Mouse (Mus musculus) lung, embryonic 14.5 days (tissue): Measurements from ENCODE around the gene Lrrc47. TPM values are rescaled to one million over a fixed set of nuclear protein-coding genes. Genes with fewer than 3 reads are reported as not detected.
A peak's percentile ranks its signal among the peaks of the same experiment; 100 is the strongest.

Experiments
- ATAC-seq: fragments of 200-750 bp; cut with Nextera tagmentation; 2 replicates; pipeline ENCODE4 v1.8.0; 2017; ENCODE audit warnings: mild to moderate bottlenecking, moderate TSS enrichment, moderate library complexity; ENCODE audit not compliant: insufficient read depth
- DNase-seq: peaks from one replicate; pipeline ENCODE4 v3.0.0-alpha.2; 2015
- H3K27ac ChIP-seq: fragments of 300-500 bp; sonication (generic); 2 replicates; pipeline ENCODE4 v1.5.1; 2014; ENCODE audit warnings: low read depth, mild to moderate bottlenecking, moderate library complexity
- H3K27me3 ChIP-seq: fragments of 300-500 bp; sonication (generic); 2 replicates; pipeline ENCODE4 v1.6.1; 2014; ENCODE audit warnings: low read length, control low read depth; ENCODE audit not compliant: insufficient read depth
- H3K36me3 ChIP-seq: fragments of 300-500 bp; sonication (generic); 2 replicates; pipeline ENCODE4 v1.6.1; 2014; ENCODE audit warnings: control low read depth; ENCODE audit not compliant: insufficient read depth
- H3K4me1 ChIP-seq: fragments of 300-500 bp; sonication (generic); 2 replicates; pipeline ENCODE4 v1.6.1; 2014; ENCODE audit warnings: antibody characterized with exemption, control low read depth; ENCODE audit not compliant: insufficient read depth
- H3K4me2 ChIP-seq: fragments of 300-500 bp; sonication (generic); 2 replicates; pipeline ENCODE4 v1.6.1; 2014; ENCODE audit warnings: mild to moderate bottlenecking
- H3K4me3 ChIP-seq: fragments of 300-500 bp; sonication (generic); 2 replicates; pipeline ENCODE4 v1.5.1; 2014; ENCODE audit warnings: low read depth, low read length
- H3K9ac ChIP-seq: fragments of 300-500 bp; sonication (generic); 2 replicates; pipeline ENCODE4 v1.6.1; 2014
- H3K9me3 ChIP-seq: fragments of 300-500 bp; sonication (generic); 2 replicates; pipeline ENCODE4 v1.6.1; 2016; ENCODE audit warnings: low read depth, low read length, control low read depth
- CTCF ChIP-seq: IDR thresholded peaks from 2 replicates; pipeline ENCODE4 v1.5.1; 2016; ENCODE audit warnings: antibody characterized with exemption, low read depth
- whole genome bisulfite sequencing: fragments of 180-500 bp; shearing (Covaris S2); extraction: QIAGEN DNeasy Blood & Tissue Kit; methylation state at CpG from one replicate; pipeline ENCODE4 v1.1.7; 2014; 5-methylcytosine and 5-hydroxymethylcytosine counted together
- polyA plus RNA-seq: library from polyadenylated mRNA; unstranded; fragments of >200 nt; fragmentation: Nextera tagmentation; extraction: Ambion mirVana; gene quantifications from 2 replicates; pipeline ENCODE4 v1.2.1, GENCODE M21; 2014

Gene Lrrc47
- polyA plus RNA-seq, 1 experiment from 2014 or later: 13.6 TPM

DNA sequence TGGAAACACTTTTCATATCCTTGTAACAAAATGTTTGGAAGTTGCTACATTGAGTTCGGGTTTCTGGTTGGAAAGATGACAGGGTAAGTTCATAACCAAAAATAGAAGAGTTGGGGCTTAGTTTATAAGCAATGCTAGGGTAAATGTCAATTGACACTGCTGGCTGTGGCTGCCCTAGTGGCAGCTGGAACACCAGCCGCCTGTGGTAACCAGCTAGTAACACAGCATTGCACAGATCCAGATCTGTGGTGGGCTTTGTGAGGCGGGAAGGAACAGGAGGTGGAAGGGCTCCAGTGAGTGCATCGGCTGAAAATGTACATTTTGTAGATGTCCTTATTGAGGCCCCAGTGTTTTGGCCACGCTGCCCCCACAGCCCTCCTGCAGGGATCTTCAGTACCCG lies 35.8 kb upstream of the Lrrc47 start:
- no peak for DNase-seq
- Histone ChIP-seq H3K36me3 (peaks cover 24% of the 10 kb centered on the region), H3K9me3 (no peaks in the 10 kb centered on the region), H3K4me2 (peak overlapping the region; percentile 73), H3K27me3 (no peaks in the 10 kb centered on the region), H3K4me3 (peak overlapping the region; percentile 72), H3K4me1 (peaks cover 4% of the 10 kb centered on the region), H3K9ac (peak overlapping the region; percentile 66), H3K27ac (no peak overlapping the region)
- ATAC-seq: no peak
- TF ChIP-seq CTCF: peak; percentile 15; the same call in 1 of the 2 replicates
- 36% methylated on average over 6 of the region's 6 CpGs for WGBS

DNA sequence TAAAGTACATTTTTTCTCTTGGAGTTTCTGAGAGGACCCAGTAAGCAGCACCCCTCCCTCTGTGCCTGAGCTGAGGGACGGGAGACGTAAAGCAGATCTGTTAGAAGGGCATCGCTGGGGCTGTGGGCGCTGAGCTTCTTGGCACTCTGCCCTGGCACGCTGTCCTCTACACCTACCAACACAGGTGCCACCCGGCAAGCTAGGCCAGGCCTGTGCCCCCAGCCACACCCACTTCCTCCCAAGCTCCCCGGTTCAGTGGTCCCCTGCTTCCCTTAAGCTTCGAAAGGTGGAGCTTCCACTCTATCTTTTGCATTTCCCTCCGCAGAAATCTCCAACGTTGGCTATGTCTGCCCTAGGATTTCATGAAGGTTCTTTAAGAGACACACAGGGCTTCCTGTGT lies 32.3 kb upstream of the Lrrc47 start:
- Histone ChIP-seq H3K4me1 (peaks cover 4% of the 10 kb centered on the region), H3K36me3 (peaks cover 49% of the 10 kb centered on the region), H3K4me3 (no peak overlapping the region), H3K27me3 (no peaks in the 10 kb centered on the region), H3K9ac (no peak overlapping the region), H3K27ac (no peak overlapping the region), H3K9me3 (no peaks in the 10 kb centered on the region), H3K4me2 (no peak overlapping the region)
- TF ChIP-seq CTCF: no peak
- ATAC-seq (no peak), DNase-seq (no peak)
- WGBS: 86% methylated on average over 10 of the region's 10 CpGs

DNA sequence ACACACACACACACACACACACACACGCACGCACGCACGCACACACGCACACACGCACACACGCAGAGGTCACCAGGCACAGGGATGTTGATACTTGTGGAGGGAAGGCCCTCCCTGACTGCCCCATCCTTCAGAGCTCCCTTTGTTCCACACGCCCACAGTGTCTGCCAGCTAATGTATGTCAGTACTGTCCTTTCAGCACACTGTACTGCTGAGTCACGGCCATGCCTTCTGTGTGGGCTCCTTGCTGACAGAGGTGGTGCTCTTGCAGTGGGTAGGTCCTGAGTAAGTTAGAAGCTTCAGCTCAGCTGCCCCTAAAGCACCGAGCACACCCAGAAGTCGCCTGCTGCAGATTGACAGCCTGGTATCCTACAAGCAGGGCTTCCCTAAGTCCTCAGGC lies 31.1 kb upstream of the Lrrc47 start:
- Histone ChIP-seq H3K4me2 (no peak overlapping the region), H3K27me3 (no peaks in the 10 kb centered on the region), H3K9ac (no peak overlapping the region), H3K4me1 (peaks cover 4% of the 10 kb centered on the region), H3K4me3 (no peak overlapping the region), H3K36me3 (peaks cover 62% of the 10 kb centered on the region), H3K9me3 (no peaks in the 10 kb centered on the region), H3K27ac (no peak overlapping the region)
- no peak for TF ChIP-seq CTCF
- ATAC-seq: no peak
- WGBS: 95% methylated on average over 11 of the region's 11 CpGs
- no peak for DNase-seq

DNA sequence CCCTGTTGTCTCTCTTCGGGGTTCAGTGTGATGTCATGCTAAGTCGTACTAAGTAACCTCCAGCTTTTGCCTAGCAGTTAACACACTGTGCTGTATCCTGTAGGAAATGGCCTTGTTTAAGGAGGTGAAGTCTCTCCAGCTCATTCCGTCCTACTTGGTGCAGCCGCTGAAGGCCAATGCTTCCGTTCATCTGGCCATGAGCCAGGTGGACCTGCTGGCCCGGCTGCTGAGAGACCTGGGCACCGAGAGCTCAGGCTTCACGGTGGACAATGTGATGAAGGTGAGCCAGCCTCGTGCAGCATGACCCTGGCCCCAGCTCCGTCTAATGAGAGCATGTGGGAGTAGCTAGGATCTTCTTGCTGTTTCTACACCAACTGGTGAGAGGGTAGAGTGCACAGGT lies 18.8 kb upstream of the Lrrc47 start:
- Histone ChIP-seq H3K4me3 (no peak overlapping the region), H3K9me3 (no peaks in the 10 kb centered on the region), H3K27me3 (no peaks in the 10 kb centered on the region), H3K27ac (no peak overlapping the region), H3K9ac (no peak overlapping the region), H3K4me1 (no peaks in the 10 kb centered on the region), H3K36me3 (peaks cover 89% of the 10 kb centered on the region), H3K4me2 (no peak overlapping the region)
- 82% methylated on average over 10 of the region's 10 CpGs for WGBS
- no peak for TF ChIP-seq CTCF
- ATAC-seq (no peak), DNase-seq (no peak)

DNA sequence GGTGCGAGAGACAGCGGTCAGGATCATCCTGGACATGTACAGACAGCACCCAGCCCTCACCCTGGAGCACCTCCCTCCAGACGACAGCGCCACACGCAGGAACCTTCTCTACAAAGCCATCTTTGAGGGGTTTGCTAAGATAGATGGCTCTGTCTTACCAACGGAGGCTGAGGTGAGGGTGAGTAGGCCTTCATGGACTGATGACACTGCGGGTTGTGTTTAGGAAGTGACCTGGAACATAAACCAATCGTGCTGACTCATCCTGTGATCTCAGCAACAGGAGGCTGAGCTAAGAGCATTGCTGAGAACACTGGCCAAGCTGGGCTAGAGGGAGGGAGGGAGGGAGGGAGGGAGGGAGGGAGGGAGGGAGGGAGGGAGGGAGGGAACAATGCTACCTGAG lies 18.0 kb upstream of the Lrrc47 start:
- no peak overlapping the region for H3K27ac ChIP-seq
- no peak for TF ChIP-seq CTCF
- no peak overlapping the region for H3K4me2 ChIP-seq
- no peak overlapping the region for H3K9ac ChIP-seq
- ATAC-seq (no peak), DNase-seq (no peak)
- 89% methylated on average over 8 of the region's 8 CpGs for WGBS
- H3K36me3 ChIP-seq: peaks cover 89% of the 10 kb centered on the region
- no peaks in the 10 kb centered on the region for H3K4me1 ChIP-seq
- no peaks in the 10 kb centered on the region for H3K27me3 ChIP-seq
- H3K9me3 ChIP-seq: no peaks in the 10 kb centered on the region
- no peak overlapping the region for H3K4me3 ChIP-seq

DNA sequence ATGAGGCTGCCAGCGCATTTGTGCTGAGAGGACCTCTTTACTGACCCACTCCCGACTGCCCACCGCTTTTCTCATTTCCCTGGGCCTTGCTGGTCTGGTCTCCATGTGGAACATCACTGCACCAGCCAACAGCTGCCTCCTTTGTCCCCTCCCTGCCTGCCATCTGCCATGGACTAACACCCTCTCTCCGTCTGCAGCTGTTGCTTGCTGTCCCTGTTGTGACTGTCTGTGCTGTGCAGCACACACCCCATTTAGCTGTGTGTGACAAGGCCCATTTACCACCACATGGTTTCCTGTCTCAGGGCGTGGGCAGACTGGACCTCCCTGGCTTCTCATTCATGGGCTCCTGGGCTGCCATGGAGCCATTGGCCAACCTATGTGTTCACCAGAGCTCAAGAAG lies 6.0 kb upstream of the Lrrc47 start:
- H3K9ac ChIP-seq: no peak overlapping the region
- no peak overlapping the region for H3K4me3 ChIP-seq
- H3K27me3 ChIP-seq: no peaks in the 10 kb centered on the region
- DNase-seq (no peak), ATAC-seq (no peak)
- no peak overlapping the region for H3K4me2 ChIP-seq
- peaks cover 37% of the 10 kb centered on the region for H3K36me3 ChIP-seq
- WGBS: 86% methylated on average over 5 of the region's 5 CpGs
- no peak overlapping the region for H3K27ac ChIP-seq
- H3K4me1 ChIP-seq: no peaks in the 10 kb centered on the region
- no peak for TF ChIP-seq CTCF
- H3K9me3 ChIP-seq: no peaks in the 10 kb centered on the region

DNA sequence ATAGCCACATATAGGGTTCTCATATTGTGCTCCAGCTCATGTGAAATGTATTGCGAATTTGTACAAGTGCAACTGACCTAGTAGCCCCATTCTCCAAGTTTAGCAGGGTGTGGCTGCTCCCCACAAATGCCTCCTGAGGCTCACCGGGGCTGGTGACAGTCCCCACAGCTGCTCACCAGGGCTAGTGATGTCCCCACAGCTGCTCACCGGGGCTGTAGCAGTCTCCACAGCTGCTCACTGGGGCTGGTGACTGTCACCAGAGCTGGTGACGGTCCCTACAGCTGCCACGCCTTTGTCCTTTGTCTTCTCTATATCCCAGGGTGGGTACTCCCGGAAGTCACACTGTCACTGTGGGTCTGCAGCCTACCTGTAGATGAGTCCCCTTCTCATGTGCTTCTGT lies 5.3 kb upstream of the Lrrc47 start:
- no peaks in the 10 kb centered on the region for H3K9me3 ChIP-seq
- H3K36me3 ChIP-seq: peaks cover 37% of the 10 kb centered on the region
- H3K4me3 ChIP-seq: no peak overlapping the region
- H3K4me1 ChIP-seq: no peaks in the 10 kb centered on the region
- ATAC-seq (no peak), DNase-seq (no peak)
- WGBS: 93% methylated on average over 6 of the region's 6 CpGs
- no peak overlapping the region for H3K4me2 ChIP-seq
- no peak overlapping the region for H3K9ac ChIP-seq
- no peak for TF ChIP-seq CTCF
- H3K27ac ChIP-seq: no peak overlapping the region
- H3K27me3 ChIP-seq: no peaks in the 10 kb centered on the region

DNA sequence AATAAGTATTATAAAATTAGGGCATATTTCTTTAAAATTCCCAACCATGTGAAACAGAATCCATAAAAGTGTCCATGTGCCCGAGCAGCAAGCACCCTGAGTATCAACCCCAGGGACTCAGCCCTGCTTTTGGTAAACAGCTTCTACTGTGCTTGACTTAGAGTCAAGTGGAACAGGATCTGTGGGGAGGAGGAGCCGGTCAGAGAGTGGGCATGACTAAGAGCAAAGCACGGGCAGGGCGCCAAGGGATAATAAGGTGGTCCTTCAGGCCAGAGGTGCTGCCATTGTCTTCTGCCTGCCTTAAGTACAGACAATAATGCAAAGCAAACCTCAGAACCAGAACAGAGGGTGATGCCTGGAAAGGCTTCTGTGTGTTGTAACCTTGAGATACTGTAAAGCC lies 3.8 kb upstream of the Lrrc47 start:
- Histone ChIP-seq H3K27ac (no peak overlapping the region), H3K9ac (no peak overlapping the region), H3K4me3 (no peak overlapping the region), H3K4me2 (no peak overlapping the region), H3K36me3 (peaks cover 28% of the 10 kb centered on the region), H3K4me1 (peaks cover 3% of the 10 kb centered on the region), H3K27me3 (no peaks in the 10 kb centered on the region), H3K9me3 (no peaks in the 10 kb centered on the region)
- TF ChIP-seq CTCF: no peak
- ATAC-seq (no peak), DNase-seq (no peak)
- WGBS: 49% methylated on average over 4 of the region's 4 CpGs
